Mouse (Mus musculus) frontal cortex, adult 2 months (tissue): ENCODE measurements around the gene Tyro3. TPM values are rescaled to one million over a fixed set of nuclear protein-coding genes. Genes with fewer than 3 reads are reported as not detected.
A peak's percentile ranks its signal among the peaks of the same experiment; 100 is the strongest.

ENCODE experiments used
- DNase-seq, 2 experiments: peaks; one replicate each; pipeline ENCODE4 v3.0.0; 2022; ENCODE audit warnings: low spot score in 1 of 2; ENCODE audit errors: extremely low spot score in 1 of 2
- polyA plus RNA-seq: library from polyadenylated mRNA; depleted of rRNA; stranded (reverse); fragments of >200 nt; gene quantifications from 2 replicates; pipeline ENCODE4 v1.2.3, GENCODE M21; 2012; rRNA removed

Gene Tyro3
- polyA plus RNA-seq, 1 experiment, result 145 TPM

- no peak for DNase-seq
Observed at GRCm38 (mm10) chr2:119845882-119846546, 48.5 kb downstream of the Tyro3 start.

DNA sequence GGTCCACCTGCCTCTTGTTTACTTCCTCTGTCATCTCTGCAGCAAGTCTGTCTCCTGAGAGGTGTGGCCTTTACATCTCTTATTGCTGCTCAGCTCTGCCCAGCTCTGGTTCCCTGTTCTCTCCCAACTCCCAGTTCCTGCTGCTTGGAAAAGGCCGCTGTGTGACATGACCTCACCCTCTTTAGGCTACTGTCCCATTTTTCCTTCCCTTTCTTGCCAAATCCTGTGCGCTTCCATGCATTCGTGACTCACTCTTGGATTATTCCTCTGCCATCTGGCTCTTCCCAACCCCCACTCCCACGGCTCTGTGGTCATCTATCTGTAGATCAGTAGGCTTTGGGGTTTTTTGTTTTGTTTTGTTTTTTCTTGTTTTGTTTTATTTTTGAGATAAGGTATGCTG is 49.4 kb downstream of the Tyro3 start:
- DNase-seq, result peak in 1 of 2 experiments; percentile 41

DNA sequence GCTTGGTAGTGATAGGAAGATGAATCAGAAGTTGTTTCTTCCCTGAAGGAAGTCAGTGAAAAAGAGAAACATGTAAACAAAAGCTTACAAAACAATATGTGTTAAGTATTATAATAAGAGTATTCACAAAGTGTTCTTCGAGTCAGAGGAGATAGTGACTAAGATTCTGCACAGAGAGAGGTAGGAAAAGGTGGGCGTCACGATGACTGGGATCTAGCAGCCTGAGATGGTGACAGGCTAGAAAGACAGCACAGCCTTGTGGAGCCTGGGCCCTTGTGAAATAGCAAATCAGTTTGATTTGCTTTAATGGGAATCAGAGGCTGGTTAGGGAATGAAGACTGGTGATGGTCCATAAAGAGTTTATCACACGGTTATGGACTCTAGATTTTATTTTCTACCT is 56.3 kb downstream of the Tyro3 start:
- peak in 1 of 2 experiments; percentile 50 for DNase-seq

DNA sequence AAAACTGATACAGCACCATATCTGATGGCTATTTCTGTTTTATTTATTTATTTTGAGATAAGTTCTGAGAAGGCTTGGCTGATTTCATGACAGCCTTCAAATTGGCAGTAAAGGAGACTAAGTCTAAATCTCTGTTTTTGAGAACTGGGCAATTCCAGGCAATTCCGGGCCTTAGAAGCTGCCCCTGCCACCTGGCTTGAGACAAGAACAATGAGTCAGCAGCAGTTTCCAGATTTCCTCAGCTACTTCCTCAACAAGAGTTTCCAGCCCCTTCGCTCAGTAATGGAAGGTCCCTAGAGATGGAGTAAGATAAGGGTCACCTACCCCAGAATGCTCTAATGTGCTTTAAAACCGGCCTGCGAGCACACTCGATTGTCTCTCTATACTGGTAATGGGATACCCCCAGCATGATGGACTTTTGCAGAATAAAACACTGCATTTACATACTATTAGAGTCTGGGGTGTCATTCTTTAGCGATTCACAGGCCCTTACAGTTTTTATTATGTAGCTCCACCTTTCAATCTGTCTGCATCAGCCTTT is 57.8 kb downstream of the Tyro3 start:
- no peak for DNase-seq

- DNase-seq, result no peak
Observed at GRCm38 (mm10) chr2:119857341-119857740, 59.8 kb downstream of the Tyro3 start.

DNA sequence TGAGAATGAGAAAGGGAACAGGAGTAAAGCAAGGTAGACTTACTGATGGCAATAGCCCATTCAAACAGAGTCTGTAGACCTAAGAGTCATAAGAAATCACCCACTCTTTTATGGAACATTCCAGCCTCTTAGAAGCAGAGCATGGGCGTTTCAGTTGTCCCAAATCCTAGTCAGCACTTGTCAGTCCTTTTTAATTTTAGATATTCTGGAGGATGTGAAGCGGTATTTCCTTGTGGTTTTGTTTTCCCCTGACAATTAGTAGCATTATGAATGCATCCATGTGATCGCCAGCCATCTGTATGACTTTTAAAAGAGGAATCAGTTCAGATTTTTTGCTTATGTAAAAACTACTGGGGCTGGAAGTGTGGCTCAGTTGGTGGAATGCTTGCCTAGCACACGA is 67.0 kb downstream of the Tyro3 start:
- DNase-seq, result peak; percentile 33 to 57

Other genes starting within 250 kb of the Tyro3 start
- gene Nusap1, start 179.4 kb upstream of the Tyro3 start, polyA plus RNA-seq, result 0.76 and 0.86 TPM in 2 replicates
- 1.4 and 1.7 TPM in 2 replicates for gene Oip5, start 179.3 kb upstream of the Tyro3 start, polyA plus RNA-seq
- 20.8 and 21.7 TPM in 2 replicates for gene Ndufaf1, start 134.9 kb upstream of the Tyro3 start, polyA plus RNA-seq
- gene Rtf1, start 122.7 kb upstream of the Tyro3 start, polyA plus RNA-seq, result 41.0 and 41.8 TPM in 2 replicates
- gene Itpka, start 55.4 kb upstream of the Tyro3 start, polyA plus RNA-seq, result 158 and 164 TPM in 2 replicates
- gene Ltk, start 37.3 kb upstream of the Tyro3 start, polyA plus RNA-seq, result 43.3 and 46.4 TPM in 2 replicates
- gene Rpap1, start 10.2 kb upstream of the Tyro3 start, polyA plus RNA-seq, result 13.7 and 14.6 TPM in 2 replicates
- 16.9 and 17.3 TPM in 2 replicates for gene Mga, start 99.5 kb downstream of the Tyro3 start, polyA plus RNA-seq
- 38.5 and 41.4 TPM in 2 replicates for gene Mapkbp1, start 175.0 kb downstream of the Tyro3 start, polyA plus RNA-seq
- gene Jmjd7, start 229.8 kb downstream of the Tyro3 start, polyA plus RNA-seq, result 3.3 and 4.1 TPM in 2 replicates
- 2.5 and 2.9 TPM in 2 replicates for gene Gm28042, start 229.8 kb downstream of the Tyro3 start, polyA plus RNA-seq
- gene Pla2g4b, start 235.7 kb downstream of the Tyro3 start, polyA plus RNA-seq, result 3.5 and 3.9 TPM in 2 replicates